ENCODE assay signal across 7 mouse cellular contexts in the genomic region with DNA sequence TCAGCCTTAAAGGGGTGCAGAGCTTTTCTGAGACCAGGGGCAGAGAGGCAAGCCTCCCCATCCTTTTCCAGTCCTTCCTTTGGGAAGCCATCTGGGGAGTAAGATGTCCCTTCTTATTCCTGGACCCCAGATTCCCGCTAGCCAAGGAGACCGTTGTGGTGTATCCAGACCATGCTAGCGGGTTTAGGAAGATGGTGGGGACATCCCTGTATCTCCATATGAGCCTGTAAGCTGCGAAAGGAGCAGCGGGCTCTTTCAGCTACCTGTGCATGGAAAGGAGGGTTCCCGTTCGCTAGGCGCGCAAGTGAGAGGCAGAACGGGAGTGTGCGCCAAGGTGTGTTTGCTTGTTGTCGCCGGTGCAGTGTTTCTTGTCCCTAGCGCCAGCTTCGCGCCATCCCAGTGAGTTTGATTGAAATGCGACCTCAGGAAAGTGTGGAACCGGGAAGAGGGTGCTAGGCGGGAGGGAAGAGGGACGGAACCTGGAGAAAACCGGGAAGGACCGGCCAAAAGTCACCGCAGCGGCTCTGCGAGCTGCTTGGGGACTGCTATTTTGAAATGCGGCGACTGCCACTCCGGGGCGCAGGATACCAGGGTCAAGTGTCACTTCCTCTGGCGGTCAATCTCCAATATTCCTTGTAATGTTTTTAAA. TPM values are rescaled to one million over a fixed set of nuclear protein-coding genes. Genes with fewer than 3 reads are reported as not detected.
DNase-seq lines count a peak whose midpoint lies in the region; ATAC-seq lines count a peak whose summit lies in the region.

No protein-coding gene starts in this region.

- no peak overlapping the region for H3K27ac ChIP-seq in heart, embryonic 13.5 days (replicated peaks)

- H3K4me2 ChIP-seq in heart, embryonic 13.5 days = peak overlapping the region; percentile 72

- H3K9me3 ChIP-seq in heart, embryonic 13.5 days = no peaks in the 10 kb centered on the region

- H3K27me3 ChIP-seq in heart, embryonic 13.5 days (replicated peaks) = peaks cover 81% of the 10 kb centered on the region

- H3K4me1 ChIP-seq in heart, embryonic 13.5 days = peaks cover 11% of the 10 kb centered on the region

- DNase-seq in ZHBTc4 (ENCODE audit: low read depth, low spot score) = peak; percentile 73
- DNase-seq in cerebellum, adult 8-10 months = peak; percentile 68
- peak; percentile 62 to 69 for DNase-seq in kidney, postnatal 25 days
- DNase-seq in neural tube, embryonic 10.5 days (ENCODE audit: extremely low spot score, low spot score) = peak; percentile 69
- DNase-seq in gastrocnemius, adult 8-10 months (ENCODE audit: low spot score in 2 of 2) = no peak
- no peak for DNase-seq in left cerebral cortex, postnatal 14 days (ENCODE audit: low spot score in 2 of 2)

- peak overlapping the region; percentile 49 for H3K4me3 ChIP-seq in heart, embryonic 13.5 days

- WGBS in heart, embryonic 13.5 days = under 1% methylated on average over 30 of the region's 30 CpGs

- no peaks in the 10 kb centered on the region for H3K36me3 ChIP-seq in heart, embryonic 13.5 days

- ATAC-seq in heart, embryonic 13.5 days (ENCODE audit: extremely low read depth, insufficient number of reproducible peaks, low FRiP score, low TSS enrichment) = no peak

- intact Hi-C loops in left cerebral cortex, postnatal 14 days (cut with DNase I) = no loop called here

- H3K9ac ChIP-seq in heart, embryonic 13.5 days = peak overlapping the region; percentile 53

RNA-seq across cellular contexts. Expression of gene Insig1, which starts 46.8 kb away (rescaled TPM):
- polyA plus RNA-seq in heart, embryonic 13.5 days (2015; fragmentation: Nextera tagmentation; extraction: Ambion mirVana) = 26.7 and 29.0 TPM in 2 replicates
- 10 to 100 TPM in 2 of 4 experiments, 1 to 10 TPM in 2; 8.7 to 13.3 (median 10.3) TPM for total RNA-seq in gastrocnemius, adult 8-10 months (2022)
- total RNA-seq in left cerebral cortex, postnatal 14 days (2021) = 10 to 100 TPM; 71.4 to 76.6 TPM

RNA-seq across cellular contexts. Expression of gene En2, which starts 47.5 kb away (rescaled TPM):
- not detected in 2 replicates for polyA plus RNA-seq in heart, embryonic 13.5 days (2015; fragmentation: Nextera tagmentation; extraction: Ambion mirVana)
- total RNA-seq in gastrocnemius, adult 8-10 months (2022) = under 1 TPM; 0.38 to 0.48 (median 0.44) TPM
- under 1 TPM; 0.13 to 0.44 TPM for total RNA-seq in left cerebral cortex, postnatal 14 days (2021)

Comparison
In these comparisons a context has a peak if more than half of its experiments do, and no peak if none do; other contexts are left out.
1. DNase-seq: peak in ZHBTc4 (single experiment), cerebellum, adult 8-10 months (single experiment), kidney, postnatal 25 days (2 of 2) and neural tube, embryonic 10.5 days (single experiment); none in gastrocnemius, adult 8-10 months (0 of 2) and left cerebral cortex, postnatal 14 days (0 of 2).
2. RNA of gene Insig1, which starts 46.8 kb away (total RNA-seq): 71.4 to 76.6 TPM in left cerebral cortex, postnatal 14 days; 8.7 to 13.3 TPM in gastrocnemius, adult 8-10 months; every median in the first group is over 4 times any median in the second.